Mouse (Mus musculus) brain, embryonic 14.5 days (tissue): ENCODE results near the gene Acsl5.

Experiments used
- CTCF ChIP-seq: fragments of 200-500 bp; IDR thresholded peaks from 2 replicates; pipeline ENCODE4 v1.5.1; 2012; ENCODE audit warnings: inconsistent platforms, mild to moderate bottlenecking, moderate library complexity, borderline replicate concordance; ENCODE audit not compliant: insufficient read depth, insufficient read length; ENCODE audit errors: extremely low read depth
- POLR2A ChIP-seq: fragments of 200-500 bp; IDR thresholded peaks from 2 replicates; pipeline ENCODE4 v1.6.1; 2012; ENCODE audit warnings: mild to moderate bottlenecking, inconsistent platforms, borderline replicate concordance; ENCODE audit not compliant: poor library complexity, insufficient read depth, insufficient read length, severe bottlenecking; ENCODE audit errors: extremely low read depth

DNA sequence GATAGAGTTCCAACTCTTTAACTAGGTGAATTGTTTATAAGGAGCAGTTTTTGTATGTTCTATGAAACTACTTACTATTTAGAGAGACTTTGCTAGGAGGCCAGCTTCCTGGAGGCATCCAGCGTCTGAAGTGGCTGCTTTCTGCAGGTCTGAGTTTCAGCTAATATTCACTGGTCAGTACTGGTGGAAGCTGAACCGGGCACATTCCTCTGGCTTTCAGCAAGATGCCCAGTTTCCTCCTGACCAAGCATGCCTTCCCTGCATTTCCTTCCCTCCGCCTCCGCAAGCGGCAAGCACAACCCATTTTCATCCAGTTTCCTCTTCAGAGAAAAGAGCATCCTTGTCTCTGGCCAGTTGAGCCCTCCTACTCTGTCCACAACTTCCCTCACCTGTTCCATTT, 17.3 kb downstream of the Acsl5 start:
- TF ChIP-seq CTCF, result no peak
- no peak for TF ChIP-seq POLR2A
